9 mouse cellular contexts compared by ENCODE assay signal in the genomic region with DNA sequence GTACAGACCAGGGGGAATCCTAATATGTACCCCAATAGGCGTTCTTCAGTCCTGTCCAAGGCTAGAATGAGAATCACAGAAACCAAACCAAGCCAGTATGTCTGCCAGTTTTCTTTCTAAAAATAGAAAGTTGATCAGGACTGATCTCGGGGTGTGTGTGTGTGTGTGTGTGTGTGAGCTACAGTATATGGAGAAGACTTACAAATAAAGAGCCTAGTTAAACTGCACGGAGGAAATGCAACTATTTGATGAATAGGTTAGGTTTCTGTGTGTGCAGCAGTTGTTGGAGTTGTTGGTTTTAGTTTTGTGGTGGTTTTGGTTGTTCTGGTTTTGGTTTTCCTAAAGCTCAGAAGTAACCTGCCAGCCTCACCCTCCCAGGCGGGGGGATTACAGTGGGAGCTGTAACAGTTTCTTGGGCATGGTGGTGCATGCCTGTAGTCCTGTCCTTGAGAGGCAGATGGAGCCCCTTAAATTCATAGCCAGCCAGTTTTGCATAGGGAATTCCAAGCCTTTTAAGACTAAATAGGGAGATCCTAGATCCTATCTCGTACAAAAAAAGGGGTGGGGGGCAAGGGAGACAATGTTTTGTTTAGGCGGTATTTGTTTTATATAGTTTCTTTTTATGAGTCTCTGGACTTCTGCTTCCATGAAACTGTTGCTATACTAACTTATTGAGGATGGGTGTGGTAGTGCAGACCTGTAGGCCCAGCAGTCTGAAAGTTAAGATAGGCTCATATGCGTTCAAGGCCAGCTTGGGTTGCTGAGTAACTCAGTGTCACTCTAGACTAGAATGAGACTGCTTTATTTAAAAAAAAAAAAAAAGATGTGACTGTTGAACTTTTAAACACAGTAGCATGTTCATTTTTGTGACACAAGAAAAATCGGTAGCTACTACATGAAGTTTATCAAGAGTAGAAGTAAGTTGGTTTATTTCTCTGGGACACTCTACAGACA. TPM values are rescaled to one million over a fixed set of nuclear protein-coding genes. Genes with fewer than 3 reads are reported as not detected.
DNase-seq lines count a peak whose midpoint lies in the region; ATAC-seq and TF ChIP-seq lines count a peak whose summit lies in the region.
"Had no signal": no experiment of that assay in that cellular context is flagged by ENCODE, and none has a peak within 500 bp of the region (broad histone marks: within the 10 kb centered on the region; RNA-seq: fewer than 3 reads in every experiment).

No protein-coding gene starts in this region.

- no peaks in the 10 kb centered on the region for H3K9me3 ChIP-seq in hindbrain, embryonic 15.5 days
- no peaks in the 10 kb centered on the region for H3K9me3 ChIP-seq in hindbrain, embryonic 10.5 days
- H3K9me3 ChIP-seq in E14TG2a.4 (ENCODE audit: low read length) = no peaks in the 10 kb centered on the region
- H3K9me3 ChIP-seq in liver, embryonic 12.5 days (replicated peaks) = no peaks in the 10 kb centered on the region

- WGBS in hindbrain, embryonic 15.5 days = 85% methylated on average over 8 of the region's 8 CpGs
- 87% methylated on average over 8 of the region's 8 CpGs for WGBS in hindbrain, embryonic 10.5 days
- 60% methylated on average over 8 of the region's 8 CpGs for whole genome bisulfite sequencing in liver, embryonic 12.5 days (ENCODE audit: insufficient replicate concordance)

- no peak overlapping the region for H3K27ac ChIP-seq in hindbrain, embryonic 15.5 days (replicated peaks)
- H3K27ac ChIP-seq in hindbrain, embryonic 10.5 days = no peak overlapping the region
- H3K27ac ChIP-seq in brown adipose tissue, adult 24 weeks (replicated peaks; ENCODE audit: low read depth, low read length) = no peak overlapping the region; the same call in 1 of the 2 replicates
- no peak overlapping the region for H3K27ac ChIP-seq in liver, embryonic 12.5 days

- H3K9ac ChIP-seq in hindbrain, embryonic 15.5 days = no peak overlapping the region
- no peak overlapping the region for H3K9ac ChIP-seq in liver, embryonic 12.5 days

- peak overlapping the region; percentile 98 for H3K4me2 ChIP-seq in hindbrain, embryonic 15.5 days
- H3K4me2 ChIP-seq in liver, embryonic 12.5 days = peak overlapping the region; percentile 0; the same call in 1 of the 2 replicates

- no peak overlapping the region for H3K4me3 ChIP-seq in hindbrain, embryonic 15.5 days
- H3K4me3 ChIP-seq in hindbrain, embryonic 10.5 days = no peak overlapping the region
- H3K4me3 ChIP-seq in E14TG2a.4 (replicated peaks; ENCODE audit: low read length) = peak overlapping the region; percentile 93
- peak overlapping the region; percentile 82 for H3K4me3 ChIP-seq in brown adipose tissue, adult 24 weeks (ENCODE audit: insufficient read depth, low read depth, low read length)
- no peak overlapping the region for H3K4me3 ChIP-seq in liver, embryonic 12.5 days

- peaks cover 33% of the 10 kb centered on the region for H3K4me1 ChIP-seq in hindbrain, embryonic 15.5 days (replicated peaks)
- H3K4me1 ChIP-seq in hindbrain, embryonic 10.5 days (replicated peaks) = peaks cover 39% of the 10 kb centered on the region
- H3K4me1 ChIP-seq in E14TG2a.4 (replicated peaks; ENCODE audit: low read depth, low read length) = peaks cover 69% of the 10 kb centered on the region
- peaks cover 14% of the 10 kb centered on the region for H3K4me1 ChIP-seq in brown adipose tissue, adult 24 weeks (ENCODE audit: control insufficient read depth, insufficient read depth, insufficient read length, low read length)
- H3K4me1 ChIP-seq in liver, embryonic 12.5 days = peaks cover 24% of the 10 kb centered on the region

- ATAC-seq in hindbrain, embryonic 15.5 days (ENCODE audit: low FRiP score, low read depth) = no peak
- no peak for ATAC-seq in liver, embryonic 12.5 days

- no peak for TF ChIP-seq CTCF in E14TG2a.4 (conservative IDR thresholded peaks at IDR 0.05; ENCODE audit: low read length)

- DNase-seq in hindbrain, embryonic 10.5 days (ENCODE audit: low spot score) = no peak
- DNase-seq in ovary, postnatal 10 days (ENCODE audit: low spot score) = no peak
- no peak for DNase-seq in kidney, postnatal 25 days
- DNase-seq in embryo, embryonic 9.5 days (ENCODE audit: extremely low spot score) = no peak
- DNase-seq: adrenal gland, postnatal 10 days had no signal

- H3K36me3 ChIP-seq in hindbrain, embryonic 15.5 days = no peaks in the 10 kb centered on the region
- peaks cover 5% of the 10 kb centered on the region; the same call in 1 of the 2 replicates for H3K36me3 ChIP-seq in hindbrain, embryonic 10.5 days
- peaks cover 53% of the 10 kb centered on the region for H3K36me3 ChIP-seq in E14TG2a.4 (ENCODE audit: insufficient read depth, low read length)
- peaks cover 14% of the 10 kb centered on the region for H3K36me3 ChIP-seq in liver, embryonic 12.5 days

- 0 out of 2 replicates have a peak, but pooled peaks cover 3% of the 10 kb centered on the region for H3K27me3 ChIP-seq in hindbrain, embryonic 15.5 days
- peaks cover 76% of the 10 kb centered on the region for H3K27me3 ChIP-seq in hindbrain, embryonic 10.5 days (ENCODE audit: insufficient read depth, poor library complexity, severe bottlenecking)
- H3K27me3 ChIP-seq in E14TG2a.4 (ENCODE audit: insufficient read depth, low read length) = peaks cover 11% of the 10 kb centered on the region; the same call in 1 of the 2 replicates
- H3K27me3 ChIP-seq in liver, embryonic 12.5 days (replicated peaks) = peaks cover 61% of the 10 kb centered on the region

RNA-seq across cellular contexts. Expression of gene Bhlhe40, which starts 3.1 kb away (rescaled TPM):
- 6.1 and 6.5 TPM in 2 replicates for polyA plus RNA-seq in hindbrain, embryonic 15.5 days (2015; fragmentation: Nextera tagmentation; extraction: Ambion mirVana)
- 1.7 and 1.9 TPM in 2 replicates for polyA plus RNA-seq in hindbrain, embryonic 10.5 days (2016; fragmentation: Nextera tagmentation; extraction: Ambion mirVana)
- 74.0 and 122 TPM in 2 replicates for polyA plus RNA-seq in brown adipose tissue, adult 24 weeks (2012; ENCODE audit: insufficient read depth, insufficient read length, missing spikeins)
- polyA plus RNA-seq in liver, embryonic 12.5 days (2016; fragmentation: Nextera tagmentation; extraction: Ambion mirVana) = 4.0 and 6.1 TPM in 2 replicates

Comparison
In these comparisons a context has a peak if more than half of its experiments do, and no peak if none do; other contexts are left out.
1. H3K4me3 ChIP-seq: peak in E14TG2a.4 (single experiment) and brown adipose tissue, adult 24 weeks (single experiment); none in hindbrain, embryonic 15.5 days (single experiment), hindbrain, embryonic 10.5 days (single experiment) and liver, embryonic 12.5 days (single experiment).
2. RNA of gene Bhlhe40, which starts 3.1 kb away (polyA plus RNA-seq): 74.0 to 122 TPM in brown adipose tissue, adult 24 weeks; 6.1 to 6.5 TPM in hindbrain, embryonic 15.5 days, 4.0 to 6.1 TPM in liver, embryonic 12.5 days and 1.7 to 1.9 TPM in hindbrain, embryonic 10.5 days; every median in the first group is over 10 times any median in the second.